8 mouse cellular contexts compared by ENCODE assay signal in the genomic region with DNA sequence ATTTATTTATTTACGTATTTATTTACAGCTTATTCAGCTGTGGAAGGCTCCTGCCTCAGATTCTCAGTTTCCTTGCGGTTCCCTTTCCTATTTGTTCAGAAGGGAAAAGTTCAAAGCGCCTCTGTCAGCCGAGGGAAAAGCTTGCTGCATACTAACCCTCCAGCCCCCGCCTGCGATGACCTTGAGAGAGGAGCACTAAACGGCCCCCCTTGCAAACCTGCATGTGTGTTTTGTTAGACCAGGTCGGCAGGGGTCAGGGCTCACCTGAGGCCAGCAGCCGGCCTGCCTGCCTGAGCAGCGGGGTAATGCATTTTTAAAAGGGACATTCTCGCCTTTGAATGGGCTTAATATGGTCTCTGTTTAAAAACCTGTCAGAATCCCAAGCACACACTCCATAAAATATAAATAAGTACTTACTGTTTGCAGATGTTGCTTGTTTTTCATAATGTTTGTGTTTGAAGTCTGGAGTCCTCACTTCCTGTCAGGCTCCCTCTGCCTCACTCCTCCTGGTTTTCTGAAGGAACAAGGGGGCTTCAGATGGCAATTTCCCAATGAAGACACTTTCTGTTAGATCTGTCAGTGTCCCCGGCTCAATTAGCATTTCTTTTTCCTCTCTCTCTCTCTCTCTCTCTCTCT.
DNase-seq lines count a peak whose midpoint lies in the region; ATAC-seq and TF ChIP-seq lines count a peak whose summit lies in the region.

No protein-coding gene starts in this region.

- ATAC-seq in heart, embryonic 15.5 days (replicated peaks; ENCODE audit: insufficient number of reproducible peaks, insufficient read depth, low FRiP score, low read depth), result no peak
- ATAC-seq in hindbrain, embryonic 16.5 days, result no peak
- ATAC-seq in neural tube, embryonic 15.5 days (ENCODE audit: low FRiP score), result no peak

- H3K4me3 ChIP-seq in heart, embryonic 15.5 days, result peak overlapping the region; percentile 39
- peak overlapping the region; percentile 31 for H3K4me3 ChIP-seq in hindbrain, embryonic 16.5 days (ENCODE audit: low read length)
- no peak overlapping the region for H3K4me3 ChIP-seq in liver, adult 2 months (ENCODE audit: insufficient read depth, low read depth, low read length)
- peak overlapping the region; percentile 30; the same call in 1 of the 2 replicates for H3K4me3 ChIP-seq in neural tube, embryonic 15.5 days (replicated peaks)
- H3K4me3 ChIP-seq in thymus, adult 2 months (ENCODE audit: control insufficient read depth, insufficient read depth, low read length), result no peak overlapping the region

- peak overlapping the region; percentile 71 for H3K4me2 ChIP-seq in heart, embryonic 15.5 days
- peak overlapping the region; percentile 63 for H3K4me2 ChIP-seq in hindbrain, embryonic 16.5 days (ENCODE audit: low read length)
- peak overlapping the region; percentile 59 for H3K4me2 ChIP-seq in neural tube, embryonic 15.5 days

- no peak for DNase-seq in heart, postnatal 36 days
- peak; percentile 19 for DNase-seq in liver, adult 2 months (ENCODE audit: extremely low read depth, low read depth, low spot score)
- no peak for DNase-seq in thymus, adult 2 months
- no peak for DNase-seq in gastrocnemius, postnatal 36 days
- DNase-seq in testis, postnatal 14 days (ENCODE audit: low spot score), result no peak

- no peak for TF ChIP-seq POLR2A in liver, adult 2 months (IDR thresholded peaks at IDR 0.05; ENCODE audit: extremely low read depth, insufficient read depth, low read length)
- TF ChIP-seq POLR2A in thymus, adult 2 months (IDR thresholded peaks at IDR 0.05; ENCODE audit: control insufficient read depth, extremely low read depth, insufficient read depth, low read length, poor library complexity), result no peak

- H3K36me3 ChIP-seq in heart, embryonic 15.5 days, result no peaks in the 10 kb centered on the region
- no peaks in the 10 kb centered on the region for H3K36me3 ChIP-seq in hindbrain, embryonic 16.5 days (ENCODE audit: control insufficient read depth, insufficient read depth, low read length)
- H3K36me3 ChIP-seq in liver, adult 2 months (ENCODE audit: control insufficient read depth, insufficient read depth, low read length), result no peaks in the 10 kb centered on the region
- H3K36me3 ChIP-seq in neural tube, embryonic 15.5 days, result no peaks in the 10 kb centered on the region
- no peaks in the 10 kb centered on the region for H3K36me3 ChIP-seq in thymus, adult 2 months (ENCODE audit: control insufficient read depth, insufficient read depth, low read length)

- H3K27me3 ChIP-seq in heart, embryonic 15.5 days, result no peaks in the 10 kb centered on the region
- H3K27me3 ChIP-seq in hindbrain, embryonic 16.5 days (replicated peaks; ENCODE audit: control insufficient read depth, insufficient read depth, low read length), result no peaks in the 10 kb centered on the region
- H3K27me3 ChIP-seq in liver, adult 2 months (ENCODE audit: control insufficient read depth, insufficient read depth, low read length), result peaks cover 4% of the 10 kb centered on the region; the same call in 1 of the 2 replicates
- H3K27me3 ChIP-seq in neural tube, embryonic 15.5 days (replicated peaks), result peaks cover 30% of the 10 kb centered on the region
- no peaks in the 10 kb centered on the region; the same call in 1 of the 2 replicates for H3K27me3 ChIP-seq in thymus, adult 2 months (ENCODE audit: control insufficient read depth, insufficient read depth, low read length)

- H3K9ac ChIP-seq in heart, embryonic 15.5 days, result peak overlapping the region; percentile 37; the same call in 1 of the 2 replicates
- peak overlapping the region; percentile 12; the same call in 1 of the 2 replicates for H3K9ac ChIP-seq in hindbrain, embryonic 16.5 days (ENCODE audit: low read depth, low read length)
- no peak overlapping the region for H3K9ac ChIP-seq in liver, adult 2 months (ENCODE audit: low read depth, low read length)
- H3K9ac ChIP-seq in neural tube, embryonic 15.5 days (replicated peaks), result no peak overlapping the region

- H3K9me3 ChIP-seq in heart, embryonic 15.5 days (replicated peaks), result no peaks in the 10 kb centered on the region
- H3K9me3 ChIP-seq in hindbrain, embryonic 16.5 days (ENCODE audit: control insufficient read depth, low read length), result no peaks in the 10 kb centered on the region
- H3K9me3 ChIP-seq in neural tube, embryonic 15.5 days (replicated peaks), result no peaks in the 10 kb centered on the region

- TF ChIP-seq CTCF in liver, adult 2 months (IDR thresholded peaks at IDR 0.05; ENCODE audit: low read depth, low read length), result no peak
- no peak for TF ChIP-seq CTCF in thymus, adult 2 months (IDR thresholded peaks at IDR 0.05; ENCODE audit: borderline replicate concordance, control insufficient read depth, extremely low read depth, insufficient read depth, low read length, poor library complexity)

- WGBS in heart, embryonic 15.5 days, result 24% methylated on average over 12 of the region's 12 CpGs
- WGBS in hindbrain, embryonic 16.5 days, result 10% methylated on average over 12 of the region's 12 CpGs
- WGBS in liver, adult 2 months, result 12% methylated on average over 12 of the region's 12 CpGs
- WGBS in neural tube, embryonic 15.5 days, result 14% methylated on average over 12 of the region's 12 CpGs
- WGBS in thymus, adult 2 months, result 19% methylated on average over 12 of the region's 12 CpGs

- no peak overlapping the region for H3K27ac ChIP-seq in heart, embryonic 15.5 days
- H3K27ac ChIP-seq in hindbrain, embryonic 16.5 days (ENCODE audit: low read depth, low read length), result peak overlapping the region; percentile 55; the same call in 1 of the 2 replicates
- H3K27ac ChIP-seq in liver, adult 2 months (replicated peaks; ENCODE audit: insufficient read depth, low read depth, low read length), result no peak overlapping the region
- H3K27ac ChIP-seq in neural tube, embryonic 15.5 days (replicated peaks), result no peak overlapping the region
- H3K27ac ChIP-seq in thymus, adult 2 months (ENCODE audit: control insufficient read depth, insufficient read depth, low read length), result no peak overlapping the region

- no peaks in the 10 kb centered on the region for H3K79me2 ChIP-seq in liver, adult 2 months (ENCODE audit: control insufficient read depth, insufficient read depth, low read length)

- peaks cover 40% of the 10 kb centered on the region for H3K4me1 ChIP-seq in heart, embryonic 15.5 days (replicated peaks)
- H3K4me1 ChIP-seq in hindbrain, embryonic 16.5 days (ENCODE audit: control insufficient read depth, insufficient read depth, low read depth, low read length), result peaks cover 7% of the 10 kb centered on the region
- peaks cover 7% of the 10 kb centered on the region for H3K4me1 ChIP-seq in liver, adult 2 months (ENCODE audit: control insufficient read depth, insufficient read depth, low read length)
- H3K4me1 ChIP-seq in neural tube, embryonic 15.5 days, result peaks cover 48% of the 10 kb centered on the region
- no peaks in the 10 kb centered on the region for H3K4me1 ChIP-seq in thymus, adult 2 months (replicated peaks; ENCODE audit: control insufficient read depth, insufficient read depth, low read length)

- intact Hi-C loops in heart, postnatal 36 days (cut with DNase I), result no loop called here
- intact Hi-C loops in gastrocnemius, postnatal 36 days (cut with DNase I), result no loop called here

Comparison
In these comparisons a context has a peak if more than half of its experiments do, and no peak if none do; other contexts are left out.
1. H3K4me3 ChIP-seq: peak in heart, embryonic 15.5 days (single experiment), hindbrain, embryonic 16.5 days (single experiment) and neural tube, embryonic 15.5 days (single experiment); none in liver, adult 2 months (single experiment) and thymus, adult 2 months (single experiment).
2. H3K9ac ChIP-seq: peak in heart, embryonic 15.5 days (single experiment) and hindbrain, embryonic 16.5 days (single experiment); none in liver, adult 2 months (single experiment) and neural tube, embryonic 15.5 days (single experiment).
3. Peak in every context shown above with its lines, with median percentiles within 50 percentile points of each other: H3K4me2 ChIP-seq.